Mouse (Mus musculus) hindbrain, embryonic 14.5 days (tissue): ENCODE measurements around the gene Lrrc39. TPM values are rescaled to one million over a fixed set of nuclear protein-coding genes. Genes with fewer than 3 reads are reported as not detected.

ENCODE experiments used
- ATAC-seq: fragments of 200-750 bp; cut with Nextera tagmentation; 2 replicates; pipeline ENCODE4 v1.8.0; 2017; ENCODE audit warnings: moderate number of reproducible peaks, mild to moderate bottlenecking, moderate TSS enrichment, moderate library complexity; ENCODE audit not compliant: low FRiP score
- DNase-seq: peaks from one replicate; pipeline ENCODE4 v3.0.0-alpha.2; 2015; ENCODE audit warnings: low spot score
- H3K27ac ChIP-seq: fragments of 300-500 bp; sonication (generic); 2 replicates; pipeline ENCODE4 v1.5.1; 2014; ENCODE audit warnings: mild to moderate bottlenecking, moderate library complexity
- H3K27me3 ChIP-seq: fragments of 300-500 bp; sonication (generic); 2 replicates; pipeline ENCODE4 v1.6.1; 2014; ENCODE audit warnings: mild to moderate bottlenecking, low read length, mixed read lengths; ENCODE audit not compliant: control insufficient read depth, insufficient read depth
- H3K36me3 ChIP-seq: fragments of 300-500 bp; sonication (generic); replicated peaks from 2 replicates; pipeline ENCODE4 v1.6.1; 2014; ENCODE audit not compliant: control insufficient read depth, insufficient read depth
- H3K4me1 ChIP-seq: fragments of 300-500 bp; sonication (generic); replicated peaks from 2 replicates; pipeline ENCODE4 v1.6.1; 2014; ENCODE audit warnings: antibody characterized with exemption, low read length, mixed read lengths; ENCODE audit not compliant: control insufficient read depth, insufficient read depth
- H3K4me2 ChIP-seq: fragments of 300-500 bp; sonication (generic); replicated peaks from 2 replicates; pipeline ENCODE4 v1.6.1; 2014; ENCODE audit warnings: mild to moderate bottlenecking, moderate library complexity
- H3K4me3 ChIP-seq: fragments of 300-500 bp; sonication (generic); replicated peaks from 2 replicates; pipeline ENCODE4 v1.5.1; 2014; ENCODE audit warnings: mild to moderate bottlenecking, low read length
- H3K9ac ChIP-seq: fragments of 300-500 bp; sonication (generic); 2 replicates; pipeline ENCODE4 v1.6.1; 2014
- H3K9me3 ChIP-seq: fragments of 300-500 bp; sonication (generic); 2 replicates; pipeline ENCODE4 v1.6.1; 2016; ENCODE audit warnings: low read length; ENCODE audit not compliant: control insufficient read depth
- WGBS: fragments of 180-500 bp; shearing (Covaris S2); extraction: QIAGEN DNeasy Blood & Tissue Kit; methylation state at CpG from one replicate; pipeline ENCODE4 v1.1.7; 2014; 5-methylcytosine and 5-hydroxymethylcytosine counted together
- polyA plus RNA-seq: library from polyadenylated mRNA; unstranded; fragments of >200 nt; fragmentation: Nextera tagmentation; extraction: Ambion mirVana; gene quantifications from 2 replicates; pipeline ENCODE4 v1.2.1, GENCODE M21; 2014

Gene Lrrc39
- 0.39 TPM in 1 of 2 replicates, not detected in the other for polyA plus RNA-seq

GRCm38 (mm10) chr3:116562408-116563094, at the start of gene Lrrc39:
Gene Lrrc39 (plus strand): TSS chr3:116562973.
- 88% methylated on average over 7 of the region's 7 CpGs for WGBS
- H3K36me3 ChIP-seq = no peaks in the 10 kb centered on the region
- H3K9me3 ChIP-seq = no peaks in the 10 kb centered on the region
- no peak within 1 kb of the TSS for H3K4me3 ChIP-seq
- DNase-seq (no peak), ATAC-seq (no peak)
- H3K27ac ChIP-seq = no peak within 1 kb of the TSS
- no peaks in the 10 kb centered on the region for H3K4me1 ChIP-seq
- no peak within 1 kb of the TSS for H3K4me2 ChIP-seq
- H3K9ac ChIP-seq = no peak within 1 kb of the TSS
- H3K27me3 ChIP-seq = no peaks in the 10 kb centered on the region

- no peak for DNase-seq
- Histone ChIP-seq H3K4me1 (no peaks in the 10 kb centered on the region), H3K9ac (no peak overlapping the region), H3K4me2 (no peak overlapping the region), H3K4me3 (no peak overlapping the region), H3K27me3 (no peaks in the 10 kb centered on the region), H3K27ac (no peak overlapping the region), H3K36me3 (peaks cover 12% of the 10 kb centered on the region; the same call in 1 of the 2 replicates), H3K9me3 (no peaks in the 10 kb centered on the region)
- 76% methylated on average over 12 of the region's 12 CpGs for WGBS
- no peak for ATAC-seq
Measured at GRCm38 (mm10) chr3:116520141-116520761, 42.5 kb upstream of the Lrrc39 start.

- H3K4me3 ChIP-seq = no peak overlapping the region
- H3K9me3 ChIP-seq = no peaks in the 10 kb centered on the region
- no peak overlapping the region for H3K4me2 ChIP-seq
- no peak overlapping the region for H3K27ac ChIP-seq
- 87% methylated on average over 3 of the region's 5 CpGs for WGBS
- no peaks in the 10 kb centered on the region for H3K4me1 ChIP-seq
- H3K27me3 ChIP-seq = no peaks in the 10 kb centered on the region
- H3K36me3 ChIP-seq = peaks cover 24% of the 10 kb centered on the region
- no peak for DNase-seq
- no peak for ATAC-seq
- H3K9ac ChIP-seq = no peak overlapping the region
Measured at GRCm38 (mm10) chr3:116529741-116530140, 33.0 kb upstream of the Lrrc39 start.

- Histone ChIP-seq H3K4me1 (no peaks in the 10 kb centered on the region), H3K27me3 (no peaks in the 10 kb centered on the region), H3K4me3 (no peak overlapping the region), H3K4me2 (no peak overlapping the region), H3K9me3 (no peaks in the 10 kb centered on the region), H3K27ac (no peak overlapping the region), H3K9ac (no peak overlapping the region), H3K36me3 (peaks cover 32% of the 10 kb centered on the region)
- no peak for DNase-seq
- WGBS = 87% methylated on average over 4 of the region's 4 CpGs
- no peak for ATAC-seq
Measured at GRCm38 (mm10) chr3:116530826-116531225, 31.9 kb upstream of the Lrrc39 start.

GRCm38 (mm10) chr3:116536428-116537199, 26.2 kb upstream of the Lrrc39 start:
- Histone ChIP-seq H3K4me3 (no peak overlapping the region), H3K4me2 (no peak overlapping the region), H3K9me3 (no peaks in the 10 kb centered on the region), H3K4me1 (no peaks in the 10 kb centered on the region), H3K9ac (no peak overlapping the region), H3K27ac (no peak overlapping the region), H3K27me3 (no peaks in the 10 kb centered on the region), H3K36me3 (peaks cover 54% of the 10 kb centered on the region)
- WGBS = 54% methylated on average over 16 of the region's 16 CpGs
- DNase-seq (no peak), ATAC-seq (peak; percentile 51; the same call in 1 of the 2 replicates)

GRCm38 (mm10) chr3:116537200-116537573, 25.6 kb upstream of the Lrrc39 start:
- DNase-seq (no peak), ATAC-seq (no peak)
- WGBS = 37% methylated on average over 6 of the region's 6 CpGs
- Histone ChIP-seq H3K27ac (no peak overlapping the region), H3K9me3 (no peaks in the 10 kb centered on the region), H3K4me3 (no peak overlapping the region), H3K27me3 (no peaks in the 10 kb centered on the region), H3K36me3 (peaks cover 58% of the 10 kb centered on the region), H3K9ac (no peak overlapping the region), H3K4me2 (no peak overlapping the region), H3K4me1 (no peaks in the 10 kb centered on the region)

GRCm38 (mm10) chr3:116542070-116542469, 20.7 kb upstream of the Lrrc39 start:
- H3K4me2 ChIP-seq = no peak overlapping the region
- DNase-seq (no peak), ATAC-seq (no peak)
- H3K4me3 ChIP-seq = no peak overlapping the region
- peaks cover 70% of the 10 kb centered on the region for H3K36me3 ChIP-seq
- 84% methylated on average over 2 of the region's 2 CpGs for WGBS
- no peaks in the 10 kb centered on the region for H3K4me1 ChIP-seq
- no peaks in the 10 kb centered on the region for H3K27me3 ChIP-seq
- no peaks in the 10 kb centered on the region for H3K9me3 ChIP-seq
- no peak overlapping the region for H3K27ac ChIP-seq
- no peak overlapping the region for H3K9ac ChIP-seq

GRCm38 (mm10) chr3:116542532-116542931, 20.2 kb upstream of the Lrrc39 start:
- ATAC-seq (no peak), DNase-seq (no peak)
- Histone ChIP-seq H3K4me1 (no peaks in the 10 kb centered on the region), H3K27me3 (no peaks in the 10 kb centered on the region), H3K27ac (no peak overlapping the region), H3K4me3 (no peak overlapping the region), H3K9ac (no peak overlapping the region), H3K36me3 (peaks cover 75% of the 10 kb centered on the region), H3K9me3 (no peaks in the 10 kb centered on the region), H3K4me2 (no peak overlapping the region)
- 87% methylated on average over 3 of the region's 3 CpGs for WGBS

- WGBS = 94% methylated on average over 5 of the region's 5 CpGs
- H3K4me2 ChIP-seq = no peak overlapping the region
- H3K9me3 ChIP-seq = no peaks in the 10 kb centered on the region
- H3K27ac ChIP-seq = no peak overlapping the region
- no peak overlapping the region for H3K9ac ChIP-seq
- no peaks in the 10 kb centered on the region for H3K4me1 ChIP-seq
- H3K27me3 ChIP-seq = no peaks in the 10 kb centered on the region
- ATAC-seq (no peak), DNase-seq (no peak)
- no peak overlapping the region for H3K4me3 ChIP-seq
- H3K36me3 ChIP-seq = peaks cover 63% of the 10 kb centered on the region
Measured at GRCm38 (mm10) chr3:116547430-116547829, 15.3 kb upstream of the Lrrc39 start.
